Mouse (Mus musculus) myocyte (in vitro differentiated cells): Measurements from ENCODE around the gene Imp4.

ENCODE experiments used
- CEBPB ChIP-seq: IDR thresholded peaks from 2 replicates; pipeline ENCODE4 v1.6.1; 2011; ENCODE audit warnings: mild to moderate bottlenecking, moderate library complexity; ENCODE audit not compliant: poor library complexity, insufficient read depth, severe bottlenecking
- E2F4 ChIP-seq: IDR thresholded peaks from one replicate; pipeline ENCODE4 v1.6.1; 2011; ENCODE audit warnings: mild to moderate bottlenecking, control low read depth, moderate library complexity; ENCODE audit not compliant: insufficient read depth
- MAX ChIP-seq: IDR thresholded peaks from one replicate; pipeline ENCODE4 v1.6.1; 2011; ENCODE audit warnings: low read depth, mild to moderate bottlenecking, control low read depth
- MYOD1 ChIP-seq, 3 experiments: IDR thresholded peaks; one replicate each; pipeline ENCODE4 v1.6.1; 2011; ENCODE audit warnings: control low read depth in 2 of 3, low read depth in 2 of 3, mild to moderate bottlenecking in 2 of 3, moderate library complexity in 1 of 3; ENCODE audit not compliant: insufficient read length in 2 of 3, control insufficient read depth in 1 of 3
- MYOG ChIP-seq, 3 experiments: IDR thresholded peaks; one replicate each; pipeline ENCODE4 v1.6.1; 2011; ENCODE audit warnings: control low read depth in 2 of 3, low read depth in 2 of 3, mild to moderate bottlenecking in 2 of 3; ENCODE audit not compliant: insufficient read length in 2 of 3, control insufficient read depth in 1 of 3, insufficient read depth in 1 of 3
- POLR2A ChIP-seq: IDR thresholded peaks from one replicate; pipeline ENCODE4 v1.6.1; 2011; ENCODE audit warnings: low read depth, mild to moderate bottlenecking, control low read depth, moderate library complexity; ENCODE audit not compliant: insufficient read length
- POLR2AphosphoS2 ChIP-seq: IDR thresholded peaks from one replicate; pipeline ENCODE4 v1.6.1; 2011; ENCODE audit warnings: low read depth, control low read depth; ENCODE audit not compliant: insufficient read length
- REST ChIP-seq: IDR thresholded peaks from one replicate; pipeline ENCODE4 v1.6.1; 2011; ENCODE audit warnings: mild to moderate bottlenecking, control low read depth, moderate library complexity; ENCODE audit not compliant: insufficient read depth, insufficient read length
- SRF ChIP-seq: IDR thresholded peaks from one replicate; pipeline ENCODE4 v1.6.1; 2011; ENCODE audit warnings: low read depth; ENCODE audit not compliant: control insufficient read depth, insufficient read length
- TCF12 ChIP-seq: IDR thresholded peaks from one replicate; pipeline ENCODE4 v1.6.1; 2011; ENCODE audit warnings: mild to moderate bottlenecking, control low read depth; ENCODE audit not compliant: poor library complexity, insufficient read depth, severe bottlenecking
- USF1 ChIP-seq: IDR thresholded peaks from one replicate; pipeline ENCODE4 v1.6.1; 2011; ENCODE audit warnings: low read depth, mild to moderate bottlenecking, control low read depth, moderate library complexity

GRCm38 (mm10) chr1:34435371-34436120 lies 4.1 kb upstream of the Imp4 start:
- no peak for TF ChIP-seq CEBPB
- no peak for TF ChIP-seq POLR2A
- TF ChIP-seq E2F4, result no peak
- no peak for TF ChIP-seq SRF
- no peak for TF ChIP-seq USF1
- no peak for TF ChIP-seq MAX
- no peak for TF ChIP-seq MYOD1 (IDR thresholded peaks at IDR 0.05; ENCODE audit: control insufficient read depth in 1 of 3, insufficient read length in 2 of 3, low read depth in 2 of 3)
- TF ChIP-seq TCF12, result no peak
- TF ChIP-seq POLR2AphosphoS2, result no peak
- TF ChIP-seq REST, result no peak
- no peak for TF ChIP-seq MYOG (IDR thresholded peaks at IDR 0.05; ENCODE audit: control insufficient read depth in 1 of 3, insufficient read depth in 1 of 3, insufficient read length in 2 of 3, low read depth in 2 of 3)
